Mouse (Mus musculus): ENCODE data around the gene Olfr1389.

DNA sequence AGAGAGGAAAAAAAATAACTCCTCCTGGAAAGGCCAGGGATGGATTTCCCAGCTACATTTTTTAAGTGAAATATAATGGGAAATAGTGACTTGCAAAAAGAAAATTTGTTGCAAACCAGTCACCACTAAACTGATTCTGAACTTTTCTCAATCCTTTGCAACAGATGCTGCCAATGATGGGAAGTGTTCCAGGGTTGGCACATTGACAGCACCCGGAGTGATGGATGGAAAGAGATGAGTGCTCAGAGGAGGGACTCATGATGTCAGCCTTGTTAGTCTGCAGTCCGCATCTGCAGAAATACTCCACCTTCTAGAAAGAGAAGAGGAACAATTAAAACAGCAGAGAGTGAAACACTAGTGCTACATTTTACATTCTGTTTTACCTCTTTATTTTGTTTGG lies 6.8 kb downstream of the Olfr1389 start:
- TF ChIP-seq CTCF (conservative IDR thresholded peaks at IDR 0.05; ENCODE audit: low read length), result no peak
- TF ChIP-seq NANOG (IDR thresholded peaks at IDR 0.05; ENCODE audit: borderline replicate concordance, low read length), result no peak
